Mouse (Mus musculus): ENCODE measurements around the gene Ak2. TPM values are rescaled to one million over a fixed set of nuclear protein-coding genes. Genes with fewer than 3 reads are reported as not detected.

The Ak2 gene
- total and polyA plus RNA-seq, 2 experiments from 2014 or later, result 58.6 to 148 TPM

DNA sequence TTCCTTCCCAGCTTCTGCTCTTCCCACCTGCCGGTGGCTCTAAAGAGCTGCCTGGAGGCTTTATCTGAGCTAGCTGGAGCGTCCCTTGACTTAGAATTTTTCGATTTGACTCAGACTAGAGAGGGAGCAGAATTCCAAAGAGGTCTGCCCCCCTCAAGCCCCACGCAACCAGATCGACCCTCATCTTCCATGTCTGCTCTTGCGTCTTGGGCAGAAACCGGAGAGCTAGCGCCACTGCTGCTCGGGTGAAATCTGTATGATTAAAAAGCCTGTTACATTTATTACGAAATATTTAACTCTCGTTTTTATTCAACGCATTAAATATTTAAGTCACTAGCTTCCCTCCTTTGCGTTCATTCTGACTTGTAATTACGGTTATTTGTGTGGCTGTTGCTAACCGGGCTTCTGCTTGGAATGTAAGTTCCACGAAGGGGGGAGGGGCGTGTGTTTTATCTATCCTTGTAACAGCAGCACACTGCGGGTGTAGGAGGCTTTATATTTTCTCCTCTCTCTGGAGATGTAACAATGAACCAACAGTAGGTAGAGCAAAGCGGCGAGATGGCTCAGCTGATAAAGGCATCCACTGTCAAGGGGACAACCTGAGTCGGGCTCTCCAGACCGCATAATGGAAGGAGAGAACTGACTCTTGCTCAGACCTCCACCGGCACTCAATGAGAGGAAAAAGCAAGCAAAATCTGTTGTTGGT, 57.7 kb downstream of the Ak2 start:
- WGBS, result 5% methylated on average over 23 of the region's 23 CpGs
- Histone ChIP-seq H3K9ac (replicated peaks; ENCODE audit: low read depth, low read length) (peak overlapping the region; percentile 50), H3K27me3 (ENCODE audit: control insufficient read depth, insufficient read depth, low read length) (peaks cover 12% of the 10 kb centered on the region), H3K9me3 (replicated peaks; ENCODE audit: control insufficient read depth, low read length) (no peaks in the 10 kb centered on the region), H3K27ac (ENCODE audit: low read depth) (0 out of 2 replicates have a peak overlapping the region, but pooled peaks have one; percentile 32), H3K4me3 (ENCODE audit: low read depth, low read length) (peak overlapping the region; percentile 62), H3K36me3 (replicated peaks; ENCODE audit: control insufficient read depth, insufficient read depth, low read length) (no peaks in the 10 kb centered on the region), H3K4me2 (ENCODE audit: low read depth, low read length) (peak overlapping the region; percentile 83), H3K4me1 (ENCODE audit: control insufficient read depth, insufficient read depth) (peaks cover 19% of the 10 kb centered on the region)
- DNase-seq (ENCODE audit: low spot score), result peak; percentile 47
- TF ChIP-seq EP300 (IDR thresholded peaks at IDR 0.05; ENCODE audit: low read depth) (no peak), CTCF (IDR thresholded peaks at IDR 0.05; ENCODE audit: low read depth) (no peak)
- ATAC-seq (ENCODE audit: insufficient read depth, low read depth), result no peak; the same call in 1 of the 2 replicates

GRCm38 (mm10) chr4:129050365-129050764, 58.6 kb downstream of the Ak2 start:
- no peak overlapping the region for H3K4me2 ChIP-seq (ENCODE audit: low read depth, low read length)
- no peaks in the 10 kb centered on the region for H3K9me3 ChIP-seq (replicated peaks; ENCODE audit: control insufficient read depth, low read length)
- no peaks in the 10 kb centered on the region for H3K36me3 ChIP-seq (replicated peaks; ENCODE audit: control insufficient read depth, insufficient read depth, low read length)
- no peak overlapping the region for H3K4me3 ChIP-seq (ENCODE audit: low read depth, low read length)
- WGBS, result 68% methylated on average over 4 of the region's 4 CpGs
- peaks cover 19% of the 10 kb centered on the region for H3K4me1 ChIP-seq (ENCODE audit: control insufficient read depth, insufficient read depth)
- ATAC-seq (ENCODE audit: insufficient read depth, low read depth) (no peak), DNase-seq (ENCODE audit: low spot score) (no peak)
- no peak for TF ChIP-seq CTCF (IDR thresholded peaks at IDR 0.05; ENCODE audit: low read depth)
- no peak for TF ChIP-seq EP300 (IDR thresholded peaks at IDR 0.05; ENCODE audit: low read depth)
- peaks cover 12% of the 10 kb centered on the region for H3K27me3 ChIP-seq (ENCODE audit: control insufficient read depth, insufficient read depth, low read length)
- no peak overlapping the region for H3K27ac ChIP-seq (ENCODE audit: low read depth)
- H3K9ac ChIP-seq (replicated peaks; ENCODE audit: low read depth, low read length), result no peak overlapping the region

GRCm38 (mm10) chr4:129050901-129051417, 59.2 kb downstream of the Ak2 start:
- Histone ChIP-seq H3K36me3 (replicated peaks; ENCODE audit: control insufficient read depth, insufficient read depth, low read length) (no peaks in the 10 kb centered on the region), H3K9ac (replicated peaks; ENCODE audit: low read depth, low read length) (no peak overlapping the region), H3K4me3 (ENCODE audit: low read depth, low read length) (no peak overlapping the region), H3K4me1 (ENCODE audit: control insufficient read depth, insufficient read depth) (peaks cover 19% of the 10 kb centered on the region), H3K4me2 (ENCODE audit: low read depth, low read length) (no peak overlapping the region), H3K27me3 (ENCODE audit: control insufficient read depth, insufficient read depth, low read length) (peaks cover 12% of the 10 kb centered on the region; the same call in 1 of the 2 replicates), H3K9me3 (replicated peaks; ENCODE audit: control insufficient read depth, low read length) (no peaks in the 10 kb centered on the region), H3K27ac (ENCODE audit: low read depth) (no peak overlapping the region)
- 50% methylated on average over 6 of the region's 6 CpGs for WGBS
- TF ChIP-seq EP300 (IDR thresholded peaks at IDR 0.05; ENCODE audit: low read depth) (no peak), CTCF (IDR thresholded peaks at IDR 0.05; ENCODE audit: low read depth) (no peak)
- ATAC-seq (ENCODE audit: insufficient read depth, low read depth), result no peak
- DNase-seq (ENCODE audit: low spot score), result no peak

DNA sequence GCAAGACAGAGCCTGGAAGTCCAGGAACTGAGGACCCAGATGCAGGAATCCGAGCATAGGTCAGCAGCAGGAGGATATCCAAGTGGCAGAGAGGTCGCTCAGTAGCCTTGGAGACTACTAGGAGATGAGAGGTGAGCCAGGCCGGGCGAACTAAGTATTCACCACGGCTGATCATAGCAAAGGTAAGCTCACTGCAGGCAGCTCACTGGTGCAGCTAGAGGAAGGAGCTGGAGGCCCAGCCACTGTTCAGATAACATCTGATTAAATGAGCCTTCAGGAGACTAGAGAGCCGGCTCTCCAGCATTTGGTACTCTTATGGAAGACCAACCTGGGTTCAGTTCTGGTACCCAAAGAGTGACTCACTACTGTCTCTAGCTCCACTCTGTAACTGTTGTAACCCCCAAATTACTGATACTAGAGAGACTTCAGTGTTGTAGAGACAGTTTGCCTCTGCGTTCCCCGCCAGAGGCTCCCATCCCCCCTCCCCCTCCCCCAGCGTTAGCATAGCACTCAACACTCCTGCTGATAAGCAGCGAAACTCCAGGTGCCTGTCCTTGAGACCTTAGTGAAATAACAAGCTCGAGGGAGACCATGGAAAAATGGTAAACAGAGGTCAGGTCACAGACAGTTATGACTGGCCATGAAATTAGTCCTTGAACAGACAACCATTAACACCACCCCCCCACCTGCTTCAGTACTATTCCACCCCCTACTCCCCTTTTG, 59.9 kb downstream of the Ak2 start:
- H3K9me3 ChIP-seq (replicated peaks; ENCODE audit: control insufficient read depth, low read length), result no peaks in the 10 kb centered on the region
- H3K4me1 ChIP-seq (ENCODE audit: control insufficient read depth, insufficient read depth), result peaks cover 19% of the 10 kb centered on the region
- H3K27me3 ChIP-seq (ENCODE audit: control insufficient read depth, insufficient read depth, low read length), result peaks cover 12% of the 10 kb centered on the region; the same call in 1 of the 2 replicates
- ATAC-seq (ENCODE audit: insufficient read depth, low read depth) (no peak), DNase-seq (ENCODE audit: low spot score) (no peak)
- TF ChIP-seq CTCF (IDR thresholded peaks at IDR 0.05; ENCODE audit: low read depth), result no peak
- no peak for TF ChIP-seq EP300 (IDR thresholded peaks at IDR 0.05; ENCODE audit: low read depth)
- H3K4me2 ChIP-seq (ENCODE audit: low read depth, low read length), result no peak overlapping the region
- H3K27ac ChIP-seq (ENCODE audit: low read depth), result no peak overlapping the region
- no peak overlapping the region for H3K4me3 ChIP-seq (ENCODE audit: low read depth, low read length)
- 19% methylated on average over 11 of the region's 11 CpGs for WGBS
- no peak overlapping the region for H3K9ac ChIP-seq (replicated peaks; ENCODE audit: low read depth, low read length)
- H3K36me3 ChIP-seq (replicated peaks; ENCODE audit: control insufficient read depth, insufficient read depth, low read length), result no peaks in the 10 kb centered on the region

- H3K36me3 ChIP-seq (replicated peaks; ENCODE audit: control insufficient read depth, insufficient read depth, low read length), result no peaks in the 10 kb centered on the region
- ATAC-seq (ENCODE audit: insufficient read depth, low read depth) (no peak), DNase-seq (ENCODE audit: low spot score) (no peak)
- H3K27ac ChIP-seq (ENCODE audit: low read depth), result no peak overlapping the region
- peaks cover 19% of the 10 kb centered on the region for H3K4me1 ChIP-seq (ENCODE audit: control insufficient read depth, insufficient read depth)
- H3K9me3 ChIP-seq (replicated peaks; ENCODE audit: control insufficient read depth, low read length), result no peaks in the 10 kb centered on the region
- 67% methylated on average over 12 of the region's 12 CpGs for WGBS
- H3K4me3 ChIP-seq (ENCODE audit: low read depth, low read length), result no peak overlapping the region
- no peak overlapping the region for H3K9ac ChIP-seq (replicated peaks; ENCODE audit: low read depth, low read length)
- H3K4me2 ChIP-seq (ENCODE audit: low read depth, low read length), result no peak overlapping the region
- TF ChIP-seq CTCF (IDR thresholded peaks at IDR 0.05; ENCODE audit: low read depth), result no peak
- no peak for TF ChIP-seq EP300 (IDR thresholded peaks at IDR 0.05; ENCODE audit: low read depth)
- H3K27me3 ChIP-seq (ENCODE audit: control insufficient read depth, insufficient read depth, low read length), result no peaks in the 10 kb centered on the region
These were observed 63.0 kb downstream of the Ak2 start for GRCm38 (mm10) chr4:129054757-129055156.
